Mouse (Mus musculus) stomach, embryonic 14.5 days (tissue): Measurements from ENCODE around the gene 1700001C02Rik. TPM values are rescaled to one million over a fixed set of nuclear protein-coding genes. Genes with fewer than 3 reads are reported as not detected.
A peak's percentile ranks its signal among the peaks of the same experiment; 100 is the strongest.

ENCODE experiments used
- ATAC-seq: fragments of 200-750 bp; cut with Nextera tagmentation; 2 replicates; pipeline ENCODE4 v1.8.0; 2017; ENCODE audit warnings: low read depth, moderate TSS enrichment; ENCODE audit not compliant: insufficient number of reproducible peaks, insufficient read depth, low FRiP score
- H3K27ac ChIP-seq: fragments of 300-500 bp; sonication (generic); 2 replicates; pipeline ENCODE4 v1.5.1; 2014; ENCODE audit warnings: mild to moderate bottlenecking, low read length, moderate library complexity, mixed read lengths
- H3K27me3 ChIP-seq: fragments of 300-500 bp; sonication (generic); 2 replicates; pipeline ENCODE4 v1.6.1; 2014; ENCODE audit warnings: low read length, control low read depth, mixed read lengths; ENCODE audit not compliant: control insufficient read depth, insufficient read depth
- H3K36me3 ChIP-seq: fragments of 300-500 bp; sonication (generic); 2 replicates; pipeline ENCODE4 v1.6.1; 2014; ENCODE audit warnings: mild to moderate bottlenecking, control low read depth, low read length, moderate library complexity, mixed read lengths; ENCODE audit not compliant: control insufficient read depth, insufficient read depth
- H3K4me1 ChIP-seq: fragments of 300-500 bp; sonication (generic); 2 replicates; pipeline ENCODE4 v1.6.1; 2014; ENCODE audit warnings: low read length, control low read depth, mixed read lengths; ENCODE audit not compliant: control insufficient read depth, insufficient read depth
- H3K4me2 ChIP-seq: fragments of 300-500 bp; sonication (generic); replicated peaks from 2 replicates; pipeline ENCODE4 v1.6.1; 2014; ENCODE audit warnings: low read depth, low read length, control low read depth
- H3K4me3 ChIP-seq: fragments of 300-500 bp; sonication (generic); 2 replicates; pipeline ENCODE4 v1.5.1; 2014; ENCODE audit warnings: low read depth, low read length, control low read depth
- H3K9ac ChIP-seq: fragments of 300-500 bp; sonication (generic); replicated peaks from 2 replicates; pipeline ENCODE4 v1.6.1; 2014; ENCODE audit warnings: low read depth, mild to moderate bottlenecking, control low read depth, low read length, moderate library complexity, mixed read lengths
- H3K9me3 ChIP-seq: fragments of 300-500 bp; sonication (generic); 2 replicates; pipeline ENCODE4 v1.6.1; 2016; ENCODE audit warnings: low read depth, low read length, control low read depth; ENCODE audit not compliant: control insufficient read depth
- WGBS: fragments of 180-500 bp; shearing (Covaris S2); extraction: QIAGEN DNeasy Blood & Tissue Kit; methylation state at CpG from one replicate; pipeline ENCODE4 v1.1.7; 2014; 5-methylcytosine and 5-hydroxymethylcytosine counted together
- polyA plus RNA-seq: library from polyadenylated mRNA; unstranded; fragments of >200 nt; fragmentation: Nextera tagmentation; extraction: Ambion mirVana; gene quantifications from 2 replicates; pipeline ENCODE4 v1.2.1, GENCODE M21; 2014

The 1700001C02Rik gene
- polyA plus RNA-seq, 1 experiment from 2014 or later = not detected

GRCm38 (mm10) chr5:30444327-30444895 lies 21.4 kb upstream of the 1700001C02Rik start:
- H3K9me3 ChIP-seq = no peaks in the 10 kb centered on the region
- no peaks in the 10 kb centered on the region for H3K27me3 ChIP-seq
- ATAC-seq = no peak
- H3K9ac ChIP-seq = no peak overlapping the region
- no peak overlapping the region for H3K27ac ChIP-seq
- H3K4me3 ChIP-seq = no peak overlapping the region
- H3K4me2 ChIP-seq = no peak overlapping the region
- 80% methylated on average over 13 of the region's 13 CpGs for WGBS
- H3K4me1 ChIP-seq = no peaks in the 10 kb centered on the region
- no peaks in the 10 kb centered on the region for H3K36me3 ChIP-seq

- Histone ChIP-seq H3K4me2 (no peak overlapping the region), H3K4me1 (no peaks in the 10 kb centered on the region), H3K4me3 (no peak overlapping the region), H3K9me3 (no peaks in the 10 kb centered on the region), H3K27ac (no peak overlapping the region), H3K9ac (no peak overlapping the region), H3K36me3 (no peaks in the 10 kb centered on the region), H3K27me3 (no peaks in the 10 kb centered on the region)
- no peak for ATAC-seq
- 58% methylated on average over 6 of the region's 6 CpGs for WGBS
These were observed 9.8 kb upstream of the 1700001C02Rik start for GRCm38 (mm10) chr5:30456056-30456455.

- Histone ChIP-seq H3K27ac (no peak overlapping the region), H3K36me3 (no peaks in the 10 kb centered on the region), H3K9ac (no peak overlapping the region), H3K27me3 (no peaks in the 10 kb centered on the region), H3K4me1 (no peaks in the 10 kb centered on the region), H3K4me2 (no peak overlapping the region), H3K4me3 (no peak overlapping the region), H3K9me3 (no peaks in the 10 kb centered on the region)
- 39% methylated on average over 4 of the region's 4 CpGs for WGBS
- ATAC-seq = peak; percentile 14; the same call in 1 of the 2 replicates
These were observed 5.7 kb upstream of the 1700001C02Rik start for GRCm38 (mm10) chr5:30460155-30460554.

- Histone ChIP-seq H3K4me3 (no peak within 1 kb of the TSS), H3K4me1 (no peaks in the 10 kb centered on the region), H3K36me3 (no peaks in the 10 kb centered on the region), H3K9ac (no peak within 1 kb of the TSS), H3K27me3 (0 out of 2 replicates have a peak, but pooled peaks cover 5% of the 10 kb centered on the region), H3K9me3 (no peaks in the 10 kb centered on the region), H3K4me2 (no peak within 1 kb of the TSS), H3K27ac (no peak within 1 kb of the TSS)
- peak; percentile 25; the same call in 1 of the 2 replicates for ATAC-seq
- 15% methylated on average over 12 of the region's 12 CpGs for WGBS
These were observed 4.0 kb upstream of the 1700001C02Rik start, which contains the start of gene Otof for GRCm38 (mm10) chr5:30461821-30462220. Gene Otof (minus strand): TSS chr5:30461932.

GRCm38 (mm10) chr5:30466315-30466714 lies 468 bp downstream of the 1700001C02Rik start:
- Histone ChIP-seq H3K36me3 (no peaks in the 10 kb centered on the region), H3K4me2 (peak overlapping the region; percentile 39), H3K4me3 (peak overlapping the region; percentile 17), H3K9ac (no peak overlapping the region), H3K4me1 (no peaks in the 10 kb centered on the region), H3K9me3 (no peaks in the 10 kb centered on the region), H3K27ac (no peak overlapping the region), H3K27me3 (0 out of 2 replicates have a peak, but pooled peaks cover 5% of the 10 kb centered on the region)
- no peak for ATAC-seq
- 40% methylated on average over 9 of the region's 9 CpGs for WGBS

GRCm38 (mm10) chr5:30470454-30470853 lies 4.6 kb downstream of the 1700001C02Rik start:
- H3K4me1 ChIP-seq = no peaks in the 10 kb centered on the region
- no peak overlapping the region for H3K9ac ChIP-seq
- no peaks in the 10 kb centered on the region for H3K9me3 ChIP-seq
- 0 out of 2 replicates have a peak, but pooled peaks cover 5% of the 10 kb centered on the region for H3K27me3 ChIP-seq
- WGBS = 55% methylated on average over 6 of the region's 6 CpGs
- H3K4me3 ChIP-seq = no peak overlapping the region
- no peaks in the 10 kb centered on the region for H3K36me3 ChIP-seq
- no peak overlapping the region for H3K4me2 ChIP-seq
- H3K27ac ChIP-seq = no peak overlapping the region
- ATAC-seq = no peak

GRCm38 (mm10) chr5:30472148-30472547 lies 6.3 kb downstream of the 1700001C02Rik start:
- no peak overlapping the region for H3K27ac ChIP-seq
- no peak overlapping the region for H3K4me2 ChIP-seq
- H3K36me3 ChIP-seq = no peaks in the 10 kb centered on the region
- no peaks in the 10 kb centered on the region for H3K4me1 ChIP-seq
- H3K27me3 ChIP-seq = no peaks in the 10 kb centered on the region
- no peak overlapping the region for H3K9ac ChIP-seq
- no peak overlapping the region for H3K4me3 ChIP-seq
- WGBS = 49% methylated on average over 5 of the region's 5 CpGs
- ATAC-seq = 0 out of 2 replicates have a peak, but pooled peaks have one; percentile 42
- no peaks in the 10 kb centered on the region for H3K9me3 ChIP-seq

GRCm38 (mm10) chr5:30476534-30476933 lies 10.7 kb downstream of the 1700001C02Rik start:
- H3K27me3 ChIP-seq = no peaks in the 10 kb centered on the region
- no peak overlapping the region for H3K4me3 ChIP-seq
- ATAC-seq = no peak
- no peak overlapping the region for H3K9ac ChIP-seq
- no peak overlapping the region for H3K4me2 ChIP-seq
- H3K9me3 ChIP-seq = no peaks in the 10 kb centered on the region
- no peak overlapping the region for H3K27ac ChIP-seq
- WGBS = 40% methylated on average over 10 of the region's 10 CpGs
- H3K4me1 ChIP-seq = no peaks in the 10 kb centered on the region
- no peaks in the 10 kb centered on the region for H3K36me3 ChIP-seq

- H3K9ac ChIP-seq = no peak overlapping the region
- H3K27me3 ChIP-seq = no peaks in the 10 kb centered on the region
- WGBS = 20% methylated on average over 4 of the region's 5 CpGs
- peak; percentile 57; the same call in 1 of the 2 replicates for ATAC-seq
- H3K36me3 ChIP-seq = no peaks in the 10 kb centered on the region
- H3K4me2 ChIP-seq = no peak overlapping the region
- no peaks in the 10 kb centered on the region for H3K4me1 ChIP-seq
- no peaks in the 10 kb centered on the region for H3K9me3 ChIP-seq
- no peak overlapping the region for H3K27ac ChIP-seq
- no peak overlapping the region for H3K4me3 ChIP-seq
These were observed 16.5 kb downstream of the 1700001C02Rik start for GRCm38 (mm10) chr5:30482319-30482718.
